In genomic region chr8:61479506-61480214, GRCm38 (mm10) we compare ENCODE assay signal across 8 mouse cellular contexts. TPM values are rescaled to one million over a fixed set of nuclear protein-coding genes. Genes with fewer than 3 reads are reported as not detected.
DNase-seq lines count a peak whose midpoint lies in the region; ATAC-seq and TF ChIP-seq lines count a peak whose summit lies in the region.

No protein-coding gene starts in this region.

- no peak overlapping the region for H3K27ac ChIP-seq in ES-Bruce4 (ENCODE audit: insufficient read depth, low read length)
- H3K27ac ChIP-seq in hindbrain, embryonic 14.5 days = no peak overlapping the region
- H3K27ac ChIP-seq in lung, postnatal 0 days (ENCODE audit: low read length) = no peak overlapping the region

- H3K4me2 ChIP-seq in hindbrain, embryonic 14.5 days (replicated peaks) = no peak overlapping the region
- H3K4me2 ChIP-seq in lung, postnatal 0 days (replicated peaks; ENCODE audit: low read depth, low read length) = no peak overlapping the region

- no peak overlapping the region for H3K4me3 ChIP-seq in ES-Bruce4 (ENCODE audit: low read depth, low read length)
- no peak overlapping the region for H3K4me3 ChIP-seq in hindbrain, embryonic 14.5 days (replicated peaks; ENCODE audit: low read length)
- H3K4me3 ChIP-seq in lung, postnatal 0 days (ENCODE audit: low read depth, low read length) = no peak overlapping the region

- H3K36me3 ChIP-seq in ES-Bruce4 (ENCODE audit: control insufficient read depth, insufficient read depth, low read length, poor library complexity, severe bottlenecking) = no peaks in the 10 kb centered on the region
- H3K36me3 ChIP-seq in hindbrain, embryonic 14.5 days (replicated peaks; ENCODE audit: control insufficient read depth, insufficient read depth) = no peaks in the 10 kb centered on the region
- H3K36me3 ChIP-seq in lung, postnatal 0 days (ENCODE audit: insufficient read depth, low read length) = no peaks in the 10 kb centered on the region

- WGBS in hindbrain, embryonic 14.5 days = 51% methylated on average over 11 of the region's 11 CpGs
- 29% methylated on average over 10 of the region's 11 CpGs for WGBS in lung, postnatal 0 days

- no peaks in the 10 kb centered on the region for H3K27me3 ChIP-seq in ES-Bruce4 (ENCODE audit: control insufficient read depth, insufficient read depth, low read length, poor library complexity, severe bottlenecking)
- H3K27me3 ChIP-seq in hindbrain, embryonic 14.5 days (ENCODE audit: control insufficient read depth, insufficient read depth, low read length) = no peaks in the 10 kb centered on the region
- H3K27me3 ChIP-seq in lung, postnatal 0 days (replicated peaks; ENCODE audit: insufficient read depth, low read length) = no peaks in the 10 kb centered on the region

- H3K4me1 ChIP-seq in ES-Bruce4 (ENCODE audit: control insufficient read depth, insufficient read depth, low read length) = no peaks in the 10 kb centered on the region
- H3K4me1 ChIP-seq in hindbrain, embryonic 14.5 days (replicated peaks; ENCODE audit: control insufficient read depth, insufficient read depth, low read length) = no peaks in the 10 kb centered on the region
- H3K4me1 ChIP-seq in lung, postnatal 0 days (ENCODE audit: insufficient read depth, low read depth, low read length) = peaks cover 4% of the 10 kb centered on the region; the same call in 1 of the 2 replicates

- DNase-seq in adrenal gland, postnatal 14 days = peak; percentile 73
- DNase-seq in forelimb bud, embryonic 11.5 days (ENCODE audit: low read depth, low spot score) = peak; percentile 38
- DNase-seq in hindbrain, embryonic 14.5 days (ENCODE audit: low spot score) = no peak
- DNase-seq in layer of hippocampus, postnatal 10 days (ENCODE audit: low spot score in 2 of 2) = peak; percentile 58 to 77
- peak; percentile 81 for DNase-seq in lung, postnatal 0 days (ENCODE audit: low spot score)
- DNase-seq in right cerebral cortex, adult 18-20 months = peak; percentile 64
- peak; percentile 66 for DNase-seq in urinary bladder, postnatal 14 days (ENCODE audit: low spot score)

- TF ChIP-seq CTCF in ES-Bruce4 (IDR thresholded peaks at IDR 0.05; ENCODE audit: low read depth, low read length) = peak; percentile 80
- TF ChIP-seq CTCF in lung, postnatal 0 days (IDR thresholded peaks at IDR 0.05) = peak; percentile 77

- no peak overlapping the region for H3K9ac ChIP-seq in ES-Bruce4 (ENCODE audit: low read depth, poor library complexity, severe bottlenecking)
- no peak overlapping the region for H3K9ac ChIP-seq in hindbrain, embryonic 14.5 days
- no peak overlapping the region for H3K9ac ChIP-seq in lung, postnatal 0 days (replicated peaks; ENCODE audit: low read depth)

- H3K9me3 ChIP-seq in ES-Bruce4 (replicated peaks; ENCODE audit: control insufficient read depth, insufficient read depth, low read length, poor library complexity, severe bottlenecking) = no peaks in the 10 kb centered on the region
- no peaks in the 10 kb centered on the region for H3K9me3 ChIP-seq in hindbrain, embryonic 14.5 days (ENCODE audit: control insufficient read depth, low read length)
- H3K9me3 ChIP-seq in lung, postnatal 0 days (ENCODE audit: low read length) = no peaks in the 10 kb centered on the region

- peak; percentile 60; the same call in 1 of the 2 replicates for ATAC-seq in hindbrain, embryonic 14.5 days (ENCODE audit: low FRiP score)
- ATAC-seq in lung, postnatal 0 days = peak; percentile 75

- no peak for TF ChIP-seq POLR2A in ES-Bruce4 (IDR thresholded peaks at IDR 0.05; ENCODE audit: insufficient read depth, low read length)

- TF ChIP-seq EP300 in ES-Bruce4 (IDR thresholded peaks at IDR 0.05; ENCODE audit: insufficient read depth, low read depth, low read length) = 0 out of 2 replicates have a peak, but pooled peaks have one; percentile 14
- TF ChIP-seq EP300 in lung, postnatal 0 days (IDR thresholded peaks at IDR 0.05) = 0 out of 2 replicates have a peak, but pooled peaks have one; percentile 38

RNA-seq across cellular contexts. Expression of gene Cbr4, which starts 7.9 kb away (rescaled TPM):
- polyA plus RNA-seq in ES-Bruce4 (2011; ENCODE audit: insufficient read depth, insufficient read length, low read depth, missing spikeins) = 66.8 and 67.7 TPM in 2 replicates
- total RNA-seq in adrenal gland, postnatal 14 days (2021) = 76.7 and 88.7 TPM in 2 replicates
- polyA plus RNA-seq in hindbrain, embryonic 14.5 days (2014; fragmentation: Nextera tagmentation; extraction: Ambion mirVana) = 16.0 and 22.4 TPM in 2 replicates
- 10 to 100 TPM; 24.8 to 25.8 TPM for total RNA-seq in layer of hippocampus, postnatal 10 days (2021)
- polyA plus RNA-seq in lung, postnatal 0 days (2015; fragmentation: Nextera tagmentation; extraction: Ambion mirVana) = 33.2 and 37.7 TPM in 2 replicates
